Mouse (Mus musculus) thymus, postnatal 0 days (tissue): Measurements from ENCODE around the gene Angptl6. TPM values are rescaled to one million over a fixed set of nuclear protein-coding genes. Genes with fewer than 3 reads are reported as not detected.

Experiments
- DNase-seq: peaks from one replicate; pipeline ENCODE4 v3.0.0-alpha.2; 2015; ENCODE audit warnings: low spot score
- polyA plus RNA-seq: library from polyadenylated mRNA; unstranded; fragments of >200 nt; fragmentation: Nextera tagmentation; extraction: Ambion mirVana; gene quantifications from 2 replicates; pipeline ENCODE4 v1.2.1, GENCODE M21; 2015

Angptl6 gene
- 6.7 and 7.3 TPM in 2 replicates for polyA plus RNA-seq

DNA sequence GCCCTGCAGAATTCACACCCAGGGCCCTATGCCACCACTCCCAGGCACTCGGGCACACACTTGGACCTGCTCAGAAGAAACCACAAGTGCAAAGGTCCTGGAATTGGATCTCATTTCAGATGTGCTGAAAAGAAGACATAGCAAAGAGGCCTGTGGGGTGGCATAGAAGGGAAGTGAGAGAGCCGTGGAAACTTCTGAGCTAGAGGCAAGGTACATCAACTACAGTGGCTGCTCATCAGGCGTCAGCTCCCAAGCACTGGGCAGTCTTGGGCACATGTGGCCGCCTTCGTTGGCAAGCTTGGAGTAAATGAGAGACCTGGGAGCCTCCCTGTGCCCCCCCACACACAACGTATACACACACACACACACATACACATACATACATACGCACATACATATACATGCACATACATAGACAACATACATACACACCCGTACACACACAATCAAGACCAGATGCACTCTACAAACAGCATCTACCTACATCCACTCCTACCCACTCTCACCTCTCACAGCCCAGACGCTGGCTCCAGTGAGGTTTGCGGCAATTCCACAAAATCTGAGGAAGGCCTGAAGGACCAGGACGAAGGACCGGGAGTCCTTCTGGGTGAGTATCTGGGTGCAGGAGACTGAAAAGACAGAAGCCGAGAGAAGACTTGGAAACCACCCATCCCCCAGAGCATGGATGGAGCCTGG, at the start of gene Angptl6:
Gene Angptl6, minus strand, starts transcription at position 631 of the 696 bp plus-strand sequence.
- DNase-seq = no peak

DNA sequence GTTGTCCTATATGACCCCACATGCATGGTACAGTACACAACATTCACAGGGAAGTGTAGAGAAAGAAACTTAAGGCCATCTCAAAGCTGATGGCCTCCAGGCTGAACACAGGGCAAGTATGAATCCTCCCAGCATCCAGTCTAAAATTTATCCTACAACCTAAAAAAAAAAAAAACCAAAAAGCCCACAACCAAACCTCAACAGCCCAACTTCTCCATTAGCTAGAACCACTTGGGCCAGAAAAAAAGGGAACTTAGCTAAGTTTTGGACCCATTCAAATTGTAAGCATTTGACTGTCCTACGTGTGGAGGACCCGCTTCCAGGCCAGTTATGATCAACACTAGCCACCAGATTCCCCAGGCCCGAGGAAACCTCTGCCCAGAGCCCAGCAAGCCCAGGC, 43.7 kb upstream of the Angptl6 start:
- no peak for DNase-seq

DNA sequence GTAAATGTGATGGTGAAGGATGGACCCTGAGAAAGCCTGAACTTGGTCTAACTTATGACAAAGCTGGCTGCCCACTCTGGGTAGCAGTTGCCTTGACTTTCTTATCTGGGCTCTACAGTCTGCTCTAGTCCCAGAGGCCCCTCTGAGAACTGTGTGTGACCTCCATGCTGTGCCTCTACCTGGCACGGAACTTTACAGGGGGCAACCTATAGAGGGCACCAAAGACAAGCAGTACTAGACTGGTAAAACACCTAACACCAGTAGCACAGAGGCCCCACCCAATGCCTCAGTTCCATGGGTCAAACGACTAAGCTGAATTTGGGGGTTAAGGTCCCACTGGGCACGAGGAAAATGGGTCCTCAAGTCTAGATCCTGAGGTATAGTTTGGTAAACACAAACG, 36.6 kb upstream of the Angptl6 start:
- DNase-seq = peak; percentile 55

DNA sequence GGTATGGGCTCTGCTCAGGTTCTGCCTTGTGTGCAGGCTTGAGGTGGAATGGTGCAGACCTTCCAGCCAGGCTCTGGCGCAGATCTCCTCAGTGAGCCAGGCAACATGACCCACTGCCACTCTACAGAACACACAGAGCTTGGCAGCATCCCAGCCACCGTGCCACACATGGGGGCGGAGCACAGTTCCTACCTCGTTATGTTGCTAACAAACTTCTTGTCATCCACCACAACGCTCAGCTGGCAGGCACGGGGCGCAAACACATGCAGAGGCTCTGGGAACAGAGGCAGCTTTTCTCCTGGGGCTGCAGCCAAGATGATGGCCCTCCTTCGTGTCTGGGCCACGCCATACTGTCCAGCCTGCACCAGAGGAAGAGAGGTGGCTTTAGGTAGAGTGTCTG, 30.4 kb upstream of the Angptl6 start:
- DNase-seq = no peak

DNA sequence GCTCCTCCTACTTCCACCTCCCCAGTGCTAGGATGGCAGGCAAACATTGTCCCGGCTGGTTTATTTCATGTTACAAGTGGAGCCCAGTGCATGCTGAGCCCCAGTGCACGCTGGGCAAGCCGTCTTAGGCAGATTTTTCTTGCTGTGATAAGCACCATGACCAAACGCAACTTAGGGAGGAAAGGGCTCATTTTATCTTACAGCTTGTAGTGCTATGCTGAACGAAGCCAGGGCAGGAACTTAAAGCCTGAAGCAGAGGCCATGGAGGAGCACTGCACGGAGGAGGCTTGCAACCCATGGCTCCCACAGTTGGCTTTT, 22.6 kb upstream of the Angptl6 start:
- no peak for DNase-seq

DNA sequence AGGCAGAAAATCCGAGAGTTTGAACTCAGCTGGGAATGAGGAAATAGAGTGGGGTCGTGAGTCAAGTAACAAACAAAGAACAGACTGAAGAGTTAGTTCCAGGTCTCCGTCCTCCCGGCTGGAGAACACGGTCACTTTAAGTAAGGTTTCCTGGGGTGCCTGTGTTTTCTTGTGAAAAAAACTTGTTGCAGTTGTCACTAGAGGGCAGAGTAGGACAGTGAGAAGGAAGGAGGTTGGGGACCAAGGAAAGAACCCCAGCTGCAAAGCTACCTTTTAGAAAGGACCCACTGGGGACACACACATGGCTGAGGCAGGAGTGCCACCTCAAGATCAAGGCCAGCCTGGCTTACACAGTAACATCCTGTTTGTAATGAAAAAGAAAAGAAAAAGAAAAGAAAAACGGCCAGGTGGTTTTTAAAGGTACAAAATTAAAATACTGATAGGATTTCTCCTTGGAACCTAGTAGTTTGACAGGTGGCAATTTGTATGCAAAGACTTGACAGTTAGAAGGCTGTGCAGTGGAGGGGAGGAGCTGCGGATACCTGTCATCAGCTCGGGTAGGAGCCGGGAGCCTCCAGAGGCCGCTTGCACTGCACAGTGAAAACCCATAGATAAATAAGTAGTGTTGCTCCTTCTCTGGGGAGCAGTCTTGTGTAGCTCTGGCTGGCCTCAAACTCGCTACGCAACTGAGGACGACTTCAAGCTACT, 22.1 kb upstream of the Angptl6 start:
- DNase-seq = peak; percentile 81

DNA sequence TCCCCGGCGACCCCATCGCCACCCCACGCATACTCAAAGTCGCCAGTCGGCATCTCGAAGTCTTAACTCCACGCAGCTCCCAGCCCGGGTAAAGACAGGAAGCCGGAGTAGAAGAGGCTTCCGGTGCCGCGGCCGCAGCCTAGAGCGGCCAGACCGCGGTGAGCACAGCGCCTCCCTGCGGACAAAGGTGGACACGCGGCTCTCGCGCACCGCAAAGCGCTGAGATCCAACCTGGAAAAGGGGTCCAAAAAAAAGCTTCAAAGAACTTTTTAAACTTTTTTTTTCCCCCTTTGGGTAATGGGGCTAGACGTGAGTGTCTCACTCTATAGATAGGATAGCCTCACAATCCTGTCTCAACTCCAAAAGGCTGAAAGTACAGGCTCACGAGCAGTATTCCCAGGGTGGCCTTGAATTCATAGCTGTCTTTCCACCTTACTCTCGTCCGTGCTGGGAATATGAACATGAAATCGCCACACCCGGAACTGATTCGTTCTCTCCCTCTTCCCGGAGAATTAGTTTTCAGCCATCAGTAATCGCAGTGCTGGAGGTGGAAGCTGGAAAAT, 19.1 kb upstream of the Angptl6 start, which contains the start of gene Eif3g:
Gene Eif3g, minus strand, starts transcription at position 113 of the 563 bp plus-strand sequence.
- peak; percentile 90 for DNase-seq

DNA sequence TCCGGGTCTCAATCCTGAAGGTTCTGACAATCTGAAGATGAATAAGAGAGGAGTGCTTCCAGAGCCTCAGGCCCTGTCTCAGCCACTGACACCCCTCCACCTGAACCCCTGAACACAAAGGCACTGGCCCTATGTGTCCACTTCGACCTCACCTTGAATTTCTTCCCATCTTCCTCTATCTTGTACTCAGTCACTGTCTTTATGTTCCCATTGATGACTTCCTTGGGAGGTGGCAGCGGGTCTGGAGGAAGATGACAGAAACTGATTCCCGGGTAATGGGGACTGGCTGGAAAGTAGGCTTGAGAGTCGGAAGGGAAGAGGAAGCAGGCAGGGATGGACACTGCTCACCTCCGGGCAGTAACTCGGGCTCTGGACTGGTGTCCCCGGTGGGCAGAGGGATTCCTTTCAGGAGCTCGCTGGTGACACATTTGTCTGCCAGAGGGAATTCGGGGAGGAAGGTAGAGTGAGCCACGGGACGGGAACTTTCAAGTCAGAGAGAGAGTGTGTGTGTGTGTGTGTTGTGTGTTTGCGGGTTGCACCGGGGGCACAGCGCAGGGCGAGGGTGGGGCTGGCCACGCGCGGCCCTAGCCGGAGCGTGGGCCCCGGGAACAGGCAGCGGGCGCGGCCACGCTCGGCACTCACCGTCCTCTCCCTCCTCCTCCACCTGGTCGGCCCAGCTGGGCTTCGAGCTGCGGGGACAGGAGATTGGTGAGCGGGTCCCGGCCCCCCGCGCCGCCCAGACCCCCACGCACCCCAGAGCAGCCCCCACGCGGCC, 18.4 kb upstream of the Angptl6 start:
- DNase-seq = no peak

DNA sequence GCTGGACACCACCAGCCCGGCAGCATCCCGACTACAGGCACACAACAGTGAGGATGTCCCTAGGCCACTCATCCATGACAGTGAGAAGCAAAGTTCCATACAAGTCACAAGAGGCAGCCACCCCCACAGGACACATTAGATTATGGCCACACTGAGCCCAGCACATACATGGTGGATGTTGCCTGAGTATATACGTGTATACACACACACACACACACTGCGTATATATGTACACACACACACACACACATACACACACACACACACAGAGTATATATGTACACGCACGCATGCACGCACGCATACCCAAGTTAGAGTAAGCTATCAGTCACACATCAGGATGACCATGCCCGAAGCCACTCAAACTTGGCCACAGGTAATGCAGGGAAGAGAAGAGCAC, 15.9 kb upstream of the Angptl6 start:
- DNase-seq = no peak

DNA sequence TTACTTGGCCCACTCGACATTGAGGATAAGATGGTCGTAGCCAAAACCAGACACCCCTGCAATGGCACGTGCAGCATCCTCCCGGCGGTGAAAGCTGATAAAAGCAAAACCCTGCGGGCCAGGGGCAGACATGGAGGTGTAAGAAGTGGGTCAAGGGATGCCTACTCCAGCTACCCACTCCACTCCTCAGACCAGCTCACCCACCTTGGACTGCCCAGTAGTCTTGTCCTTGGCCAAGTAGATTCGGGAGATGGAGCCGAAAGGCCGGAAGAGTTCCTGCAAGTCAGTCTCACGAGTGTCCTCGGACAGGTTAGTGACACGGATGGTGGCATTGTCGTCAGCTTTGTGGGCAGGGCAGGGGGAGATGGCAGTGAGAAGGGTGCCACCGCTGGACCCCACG, 15.1 kb upstream of the Angptl6 start:
- DNase-seq = no peak

DNA sequence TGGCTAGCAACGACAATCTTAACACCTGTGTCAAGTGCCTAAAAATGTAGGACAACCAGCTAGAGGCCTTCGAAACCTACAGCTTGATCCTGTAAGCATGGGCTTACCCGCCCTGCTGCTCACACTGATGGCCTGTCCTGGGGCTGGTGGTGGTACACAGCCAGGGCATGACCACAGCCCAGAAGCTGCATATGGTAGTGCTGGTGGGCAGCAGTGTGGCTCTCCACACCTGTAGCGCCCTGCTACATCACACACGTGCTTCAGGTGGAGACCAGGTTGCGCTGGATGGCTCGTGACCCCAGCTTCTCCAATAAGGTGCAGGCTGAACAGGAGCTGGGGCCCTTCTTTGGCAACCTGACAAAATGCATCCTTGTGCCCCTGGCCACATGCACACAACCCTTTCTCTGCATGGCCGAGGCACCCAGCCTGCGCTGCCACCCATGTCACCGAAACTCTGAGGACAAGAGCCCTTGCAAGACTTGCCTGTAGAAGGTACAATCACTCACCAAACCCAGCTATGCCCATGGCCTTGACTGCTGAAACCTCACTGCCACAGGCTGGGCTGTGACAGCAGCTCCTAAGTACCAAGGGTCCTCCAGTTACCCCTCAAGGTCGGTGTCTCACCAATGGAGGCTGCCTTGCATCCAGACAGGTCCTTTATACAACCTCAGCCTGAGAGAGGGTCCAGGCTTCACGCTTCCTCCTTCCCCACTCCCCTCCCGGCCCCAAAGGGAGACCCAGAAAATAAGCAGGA, 14.2 kb upstream of the Angptl6 start:
- DNase-seq = no peak

DNA sequence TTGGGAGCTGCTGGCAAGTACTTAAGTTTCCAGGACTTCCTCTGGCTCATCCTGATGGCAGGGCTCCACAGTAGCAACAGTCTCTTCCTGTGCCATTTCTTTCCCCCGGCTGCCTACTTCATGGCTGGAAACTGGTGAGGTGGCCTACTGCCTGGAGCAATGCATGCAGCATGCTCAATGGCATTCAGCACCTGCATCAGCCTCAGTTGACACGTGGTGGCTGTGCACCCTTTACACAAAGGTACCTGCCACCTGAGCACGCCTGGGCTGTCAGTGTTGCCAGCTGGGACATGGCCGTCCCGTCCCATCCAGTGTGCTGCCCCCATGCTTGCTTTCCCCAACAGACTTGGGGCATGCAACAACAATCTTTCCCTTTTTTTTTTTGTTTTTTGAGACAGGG, 13.5 kb upstream of the Angptl6 start:
- DNase-seq = no peak

DNA sequence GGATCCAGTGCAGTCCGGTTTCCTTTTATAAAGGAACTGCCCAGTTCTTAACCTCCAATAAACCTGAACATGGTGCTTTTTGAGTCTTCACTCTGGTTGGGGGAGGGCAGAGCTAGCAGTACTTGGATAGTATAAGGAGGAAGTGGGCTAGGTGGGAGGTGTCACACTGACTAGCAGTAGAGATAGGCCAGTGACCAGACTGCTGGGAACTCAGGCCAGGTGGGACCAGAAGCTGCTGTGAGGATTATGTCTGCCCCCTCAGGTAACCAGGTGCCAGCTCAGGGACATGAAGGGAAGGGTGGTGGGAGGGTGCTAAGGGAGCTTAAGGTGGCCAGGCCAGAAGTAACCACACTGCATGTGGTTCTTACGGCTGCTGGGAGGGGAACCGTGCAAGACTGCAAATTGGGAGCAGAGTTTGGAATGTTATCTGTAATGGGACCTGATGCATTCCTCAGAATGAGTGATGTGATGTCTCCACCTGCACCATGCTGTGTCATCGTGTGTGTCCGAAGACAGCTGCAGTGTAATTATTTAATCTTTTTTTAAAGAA, 12.7 kb upstream of the Angptl6 start:
- no peak for DNase-seq

DNA sequence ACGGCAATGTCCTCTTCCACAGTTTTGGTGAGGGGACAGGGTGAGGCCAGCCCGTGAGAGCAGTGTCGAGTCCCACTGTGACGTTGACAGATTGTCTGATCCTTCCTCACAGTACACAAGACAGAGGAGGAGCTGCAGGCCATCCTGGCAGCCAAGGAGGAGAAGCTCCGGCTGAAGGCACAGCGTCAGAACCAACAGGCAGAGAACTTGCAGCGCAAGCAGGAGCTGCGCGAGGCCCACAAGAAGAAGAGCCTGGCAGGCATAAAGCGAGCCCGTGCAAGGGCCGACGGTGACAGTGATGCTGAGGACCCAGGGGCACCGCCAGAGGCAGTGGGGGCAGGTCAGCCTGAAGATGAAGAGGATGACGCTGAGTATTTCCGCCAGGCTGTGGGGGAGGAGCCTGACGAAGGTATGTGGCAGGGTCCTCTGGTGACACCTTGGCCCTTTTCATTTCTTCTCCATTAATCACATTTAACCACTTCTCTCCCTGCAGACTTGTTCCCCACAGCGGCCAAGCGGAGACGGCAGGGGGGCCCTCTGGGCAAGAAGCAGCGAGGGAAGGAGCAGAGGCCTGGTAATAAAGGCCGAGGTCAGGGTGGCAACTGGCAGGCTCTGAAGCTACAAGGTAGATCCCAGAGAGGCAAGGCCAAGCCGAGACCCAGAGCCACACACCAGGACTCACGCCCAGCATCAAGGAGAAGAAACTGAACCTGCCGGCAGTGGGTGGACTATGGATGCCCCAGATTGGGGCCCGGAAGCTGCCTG, 12.0 kb upstream of the Angptl6 start:
- DNase-seq = no peak

DNA sequence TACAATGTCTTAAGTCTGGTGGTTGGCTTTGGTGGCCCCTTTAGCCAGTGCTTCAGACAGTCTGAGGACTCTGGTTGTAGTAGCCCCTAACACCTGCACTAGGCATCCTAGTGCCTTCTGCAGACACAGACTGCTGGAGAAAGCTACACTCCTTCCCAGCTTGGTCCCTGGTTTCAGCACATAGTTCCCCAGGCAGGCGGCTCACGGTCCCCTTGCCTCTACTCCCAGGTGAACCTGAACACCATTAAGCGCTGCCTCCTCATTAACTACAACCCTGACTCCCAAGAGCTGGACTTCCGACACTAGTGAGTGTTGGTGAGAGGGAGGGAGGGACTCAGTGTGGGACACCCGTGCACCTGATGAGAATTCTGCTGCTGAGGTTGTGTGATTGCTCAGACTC, 10.9 kb upstream of the Angptl6 start:
- no peak for DNase-seq

DNA sequence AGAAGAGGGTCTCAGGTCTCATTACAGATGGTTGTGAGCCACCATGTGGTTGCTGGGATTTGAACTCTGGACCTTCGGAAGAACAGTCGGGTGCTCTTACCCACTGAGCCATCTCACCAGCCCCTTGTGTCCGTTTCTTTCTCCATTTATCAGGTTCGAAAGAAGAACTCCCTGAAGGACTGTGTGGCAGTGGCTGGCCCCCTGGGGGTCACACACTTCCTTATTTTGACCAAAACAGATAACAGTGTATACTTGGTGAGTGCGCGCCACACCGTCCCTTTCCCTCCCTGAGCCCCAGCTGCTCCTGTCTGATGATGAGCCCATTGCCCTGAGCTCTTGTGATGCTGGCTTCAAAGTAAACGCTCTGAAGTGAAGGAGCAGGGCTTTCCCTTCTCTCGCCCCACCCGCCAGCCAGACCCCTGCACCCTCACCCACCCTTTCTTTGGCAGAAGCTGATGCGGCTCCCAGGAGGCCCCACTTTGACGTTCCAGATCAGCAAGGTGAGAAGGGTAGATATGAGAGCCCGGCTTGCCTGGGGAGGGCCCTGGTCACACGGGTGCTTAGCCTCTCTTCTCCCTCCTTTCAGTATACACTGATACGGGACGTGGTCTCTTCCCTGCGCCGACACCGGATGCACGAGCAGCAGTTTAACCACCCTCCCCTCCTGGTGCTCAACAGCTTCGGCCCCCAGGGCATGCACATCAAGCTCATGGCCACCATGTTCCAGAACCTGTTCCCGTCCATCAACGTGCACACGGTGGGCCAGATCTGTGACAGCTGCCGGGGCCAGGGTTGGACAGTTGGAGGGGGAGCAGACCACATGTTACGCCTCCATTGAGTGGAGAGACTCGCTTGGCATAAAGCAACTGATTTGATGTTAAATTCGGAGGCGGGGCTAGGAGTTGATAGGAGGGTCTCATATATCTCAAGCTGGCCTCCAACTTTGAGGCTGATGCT, 9.9 kb upstream of the Angptl6 start:
- DNase-seq = no peak

DNA sequence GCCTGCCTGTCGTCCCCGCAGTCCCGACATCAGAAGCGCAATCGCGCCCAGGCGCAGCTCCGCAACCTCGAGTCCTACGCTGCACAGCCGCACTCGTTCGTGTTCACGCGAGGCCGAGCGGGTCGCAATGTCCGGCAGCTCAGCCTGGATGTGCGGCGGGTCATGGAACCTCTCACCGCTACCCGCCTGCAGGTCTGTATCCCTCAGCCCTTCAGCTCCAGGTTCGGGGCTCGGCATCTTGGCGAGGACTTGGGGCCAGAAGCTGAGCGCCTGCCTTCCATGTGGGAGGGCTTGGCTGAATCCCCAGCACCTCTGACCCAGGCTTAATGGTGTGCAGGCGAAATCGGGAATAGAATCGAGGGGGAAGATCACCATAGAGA, 8.8 kb upstream of the Angptl6 start:
- no peak for DNase-seq

DNA sequence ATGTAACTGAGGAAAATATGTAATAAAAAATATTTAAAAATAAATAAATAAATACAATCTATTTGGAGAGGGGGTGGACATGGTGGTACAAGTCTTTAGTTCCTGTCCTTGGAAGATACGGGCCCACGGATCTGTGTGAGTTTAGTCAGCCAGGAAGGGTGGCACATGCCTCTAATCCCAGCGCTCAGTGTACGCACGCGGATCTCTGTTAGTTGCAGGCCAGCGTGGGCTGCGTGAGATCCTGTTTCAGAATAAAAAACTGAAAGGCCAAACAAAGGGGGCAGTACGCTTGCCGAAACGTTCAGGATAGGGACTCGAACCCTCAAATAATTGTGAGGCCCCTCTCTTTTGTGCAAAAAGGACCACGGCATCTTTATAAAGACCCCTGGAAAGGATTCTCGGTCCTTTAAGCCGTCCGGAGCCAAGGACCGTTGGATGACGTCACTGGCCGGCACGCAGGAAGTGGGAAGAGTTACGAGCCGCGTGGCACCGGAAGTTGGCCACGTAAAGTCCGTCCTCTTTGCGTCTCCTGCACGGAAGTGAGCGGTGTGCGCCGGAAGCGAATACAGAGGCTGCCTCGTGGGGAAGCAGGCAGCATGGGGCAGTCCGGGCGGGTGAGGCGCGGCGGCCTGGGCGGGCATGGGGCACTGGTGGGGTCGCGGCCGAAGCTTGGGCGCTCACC, 8.3 kb upstream of the Angptl6 start, which contains the start of gene Ppan:
Gene Ppan, plus strand, starts transcription at position 472 of the 682 bp plus-strand sequence.
- DNase-seq = peak; percentile 95
